Mouse (Mus musculus) stomach, embryonic 16.5 days (tissue): ENCODE results near the gene Sost. TPM values are rescaled to one million over a fixed set of nuclear protein-coding genes. Genes with fewer than 3 reads are reported as not detected.

Source experiments
- ATAC-seq: fragments of 200-750 bp; cut with Nextera tagmentation; 2 replicates; pipeline ENCODE4 v1.8.0; 2017; ENCODE audit warnings: moderate number of reproducible peaks, moderate TSS enrichment; ENCODE audit not compliant: insufficient read depth, low FRiP score
- H3K27ac ChIP-seq: fragments of 300-500 bp; sonication (generic); 2 replicates; pipeline ENCODE4 v1.5.1; 2014; ENCODE audit warnings: low read length
- H3K27me3 ChIP-seq: fragments of 300-500 bp; sonication (generic); 2 replicates; pipeline ENCODE4 v1.6.1; 2014; ENCODE audit warnings: low read length, control low read depth, mixed read lengths; ENCODE audit not compliant: control insufficient read depth, insufficient read depth
- H3K36me3 ChIP-seq: fragments of 300-500 bp; sonication (generic); 2 replicates; pipeline ENCODE4 v1.6.1; 2014; ENCODE audit warnings: low read length; ENCODE audit not compliant: control insufficient read depth, insufficient read depth
- H3K4me1 ChIP-seq: fragments of 300-500 bp; sonication (generic); 2 replicates; pipeline ENCODE4 v1.6.1; 2014; ENCODE audit warnings: low read length, control low read depth, mixed read lengths; ENCODE audit not compliant: control insufficient read depth, insufficient read depth
- H3K4me2 ChIP-seq: fragments of 300-500 bp; sonication (generic); 2 replicates; pipeline ENCODE4 v1.6.1; 2014; ENCODE audit warnings: low read depth, low read length, mixed read lengths
- H3K4me3 ChIP-seq: fragments of 300-500 bp; sonication (generic); replicated peaks from 2 replicates; pipeline ENCODE4 v1.5.1; 2014; ENCODE audit warnings: mild to moderate bottlenecking, low read length
- H3K9ac ChIP-seq: fragments of 300-500 bp; sonication (generic); 2 replicates; pipeline ENCODE4 v1.6.1; 2014; ENCODE audit warnings: low read length
- H3K9me3 ChIP-seq: fragments of 300-500 bp; sonication (generic); replicated peaks from 2 replicates; pipeline ENCODE4 v1.6.1; 2016; ENCODE audit warnings: low read length, control low read depth; ENCODE audit not compliant: control insufficient read depth
- WGBS: fragments of 180-500 bp; shearing (Covaris S2); extraction: QIAGEN DNeasy Blood & Tissue Kit; methylation state at CpG from one replicate; pipeline ENCODE4 v1.1.7; 2014; 5-methylcytosine and 5-hydroxymethylcytosine counted together
- polyA plus RNA-seq: library from polyadenylated mRNA; unstranded; fragments of >200 nt; fragmentation: Nextera tagmentation; extraction: Ambion mirVana; gene quantifications from 2 replicates; pipeline ENCODE4 v1.2.1, GENCODE M21; 2015

The Sost gene
- polyA plus RNA-seq, 1 experiment from 2014 or later, result not detected

GRCm38 (mm10) chr11:101923988-101924387 lies 42.8 kb downstream of the Sost start:
- Histone ChIP-seq H3K4me2 (no peak overlapping the region), H3K27me3 (no peaks in the 10 kb centered on the region), H3K4me3 (no peak overlapping the region), H3K9me3 (no peaks in the 10 kb centered on the region), H3K36me3 (no peaks in the 10 kb centered on the region), H3K27ac (no peak overlapping the region), H3K4me1 (0 out of 2 replicates have a peak, but pooled peaks cover 3% of the 10 kb centered on the region), H3K9ac (no peak overlapping the region)
- ATAC-seq, result no peak
- WGBS, result 79% methylated on average over 6 of the region's 6 CpGs

GRCm38 (mm10) chr11:101921361-101921952 lies 45.4 kb downstream of the Sost start:
- no peak for ATAC-seq
- Histone ChIP-seq H3K9me3 (no peaks in the 10 kb centered on the region), H3K36me3 (no peaks in the 10 kb centered on the region), H3K9ac (no peak overlapping the region), H3K4me1 (0 out of 2 replicates have a peak, but pooled peaks cover 3% of the 10 kb centered on the region), H3K4me3 (no peak overlapping the region), H3K27me3 (no peaks in the 10 kb centered on the region), H3K27ac (no peak overlapping the region), H3K4me2 (no peak overlapping the region)
- WGBS, result 69% methylated on average over 12 of the region's 12 CpGs

- Histone ChIP-seq H3K9ac (no peak overlapping the region), H3K4me1 (0 out of 2 replicates have a peak, but pooled peaks cover 3% of the 10 kb centered on the region), H3K27ac (no peak overlapping the region), H3K4me2 (no peak overlapping the region), H3K4me3 (no peak overlapping the region), H3K9me3 (no peaks in the 10 kb centered on the region), H3K36me3 (no peaks in the 10 kb centered on the region), H3K27me3 (no peaks in the 10 kb centered on the region)
- peak; percentile 51; the same call in 1 of the 2 replicates for ATAC-seq
- WGBS, result 1% methylated on average over 6 of the region's 6 CpGs
These were observed 47.2 kb downstream of the Sost start for GRCm38 (mm10) chr11:101919660-101920059.

- no peaks in the 10 kb centered on the region for H3K36me3 ChIP-seq
- WGBS, result 75% methylated on average over 3 of the region's 3 CpGs
- no peak overlapping the region for H3K4me2 ChIP-seq
- H3K27me3 ChIP-seq, result no peaks in the 10 kb centered on the region
- 0 out of 2 replicates have a peak, but pooled peaks cover 3% of the 10 kb centered on the region for H3K4me1 ChIP-seq
- H3K4me3 ChIP-seq, result no peak overlapping the region
- ATAC-seq, result no peak
- H3K9me3 ChIP-seq, result no peaks in the 10 kb centered on the region
- H3K27ac ChIP-seq, result no peak overlapping the region
- H3K9ac ChIP-seq, result no peak overlapping the region
These were observed 48.2 kb downstream of the Sost start for GRCm38 (mm10) chr11:101918609-101919008.

GRCm38 (mm10) chr11:101916772-101917171 lies 50.0 kb downstream of the Sost start:
- Histone ChIP-seq H3K36me3 (no peaks in the 10 kb centered on the region), H3K9ac (no peak overlapping the region), H3K27me3 (no peaks in the 10 kb centered on the region), H3K27ac (no peak overlapping the region), H3K4me3 (no peak overlapping the region), H3K4me1 (0 out of 2 replicates have a peak, but pooled peaks cover 3% of the 10 kb centered on the region), H3K9me3 (no peaks in the 10 kb centered on the region), H3K4me2 (no peak overlapping the region)
- 71% methylated on average over 3 of the region's 3 CpGs for WGBS
- ATAC-seq, result no peak

GRCm38 (mm10) chr11:101913591-101913990 lies 53.2 kb downstream of the Sost start:
- Histone ChIP-seq H3K4me1 (peaks cover 3% of the 10 kb centered on the region; the same call in 1 of the 2 replicates), H3K4me3 (no peak overlapping the region), H3K9me3 (no peaks in the 10 kb centered on the region), H3K9ac (no peak overlapping the region), H3K27me3 (no peaks in the 10 kb centered on the region), H3K36me3 (no peaks in the 10 kb centered on the region), H3K27ac (no peak overlapping the region), H3K4me2 (no peak overlapping the region)
- no peak for ATAC-seq
- 53% methylated on average over 8 of the region's 8 CpGs for WGBS

Other genes starting within 250 kb of the Sost start
- 28.5 and 29.4 TPM in 2 replicates for gene Dhx8, start 234.1 kb downstream of the Sost start, polyA plus RNA-seq
- gene Etv4, start 181.6 kb downstream of the Sost start, polyA plus RNA-seq, result 4.9 and 6.6 TPM in 2 replicates
- gene Meox1, start 72.6 kb downstream of the Sost start, polyA plus RNA-seq, result 5.2 and 6.0 TPM in 2 replicates
- not detected in 2 replicates for gene Cfap97d1, start 17.3 kb upstream of the Sost start, polyA plus RNA-seq
- 26.1 and 26.3 TPM in 2 replicates for gene Dusp3, start 20.0 kb upstream of the Sost start, polyA plus RNA-seq
- gene Mpp3, start 61.4 kb upstream of the Sost start, polyA plus RNA-seq, result 7.4 and 9.6 TPM in 2 replicates
- 2.9 and 3.5 TPM in 2 replicates for gene Cd300lg, start 74.5 kb upstream of the Sost start, polyA plus RNA-seq
- gene Mpp2, start 121.5 kb upstream of the Sost start, polyA plus RNA-seq, result 7.9 and 8.3 TPM in 2 replicates
- gene Ppy, start 134.3 kb upstream of the Sost start, polyA plus RNA-seq, result 6.0 and 6.7 TPM in 2 replicates
- 40.5 and 56.0 TPM in 2 replicates for gene Pyy, start 140.8 kb upstream of the Sost start, polyA plus RNA-seq
- gene Nags, start 178.5 kb upstream of the Sost start, polyA plus RNA-seq, result 3.2 and 4.2 TPM in 2 replicates
- gene Tmem101, start 189.4 kb upstream of the Sost start, polyA plus RNA-seq, result 27.9 and 29.0 TPM in 2 replicates
- 79.2 and 85.4 TPM in 2 replicates for gene Lsm12, start 218.3 kb upstream of the Sost start, polyA plus RNA-seq
- gene G6pc3, start 222.6 kb upstream of the Sost start, polyA plus RNA-seq, result 28.0 and 28.7 TPM in 2 replicates